Mouse (Mus musculus): ENCODE results near the gene Frmpd1. TPM values are rescaled to one million over a fixed set of nuclear protein-coding genes. Genes with fewer than 3 reads are reported as not detected.

Gene Frmpd1
- polyA plus RNA-seq, 1 experiment, result 6.8 TPM

DNA sequence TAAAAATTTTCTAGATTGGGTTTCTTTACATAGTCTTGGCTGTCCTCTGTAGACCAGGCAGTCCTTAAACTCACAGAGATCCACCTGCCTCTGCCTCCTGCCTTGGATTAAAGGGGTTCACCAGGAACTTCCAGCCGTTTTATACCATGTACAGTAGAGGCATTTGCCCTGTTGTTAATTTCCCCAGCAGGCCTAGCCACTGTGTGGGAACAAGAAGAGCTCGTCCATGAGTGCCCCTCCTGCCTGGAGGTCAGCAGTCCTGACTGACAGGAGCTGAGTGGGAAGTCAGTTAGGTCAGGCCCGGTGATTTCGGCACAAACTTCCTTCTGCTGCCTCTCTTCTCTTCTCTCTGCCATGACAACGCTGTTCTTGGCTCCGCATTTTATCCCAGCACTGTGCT is 123.9 kb downstream of the Frmpd1 start:
- no peak for DNase-seq (ENCODE audit: extremely low spot score in 1 of 2, low spot score in 1 of 2)

DNA sequence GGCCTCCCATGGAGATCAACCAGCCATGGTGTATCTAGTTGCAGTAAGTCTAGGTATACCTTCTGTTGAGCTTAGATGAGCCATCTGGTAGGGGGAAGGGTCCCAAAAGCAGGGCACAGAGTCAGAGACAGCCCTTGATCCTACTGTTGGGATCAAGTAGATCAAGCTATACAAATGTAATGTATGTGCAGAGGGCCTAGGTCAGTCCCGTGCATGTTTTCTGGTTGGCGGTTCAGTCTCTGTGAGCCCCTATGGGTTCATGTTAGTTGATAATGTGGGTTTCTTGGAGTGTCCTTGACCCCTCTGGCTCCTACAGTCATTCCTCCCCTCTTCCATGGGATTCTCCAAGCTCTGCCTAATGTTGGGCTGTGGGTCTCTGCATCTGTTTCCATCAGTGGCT is 126.4 kb downstream of the Frmpd1 start:
- no peak for DNase-seq (ENCODE audit: extremely low spot score in 1 of 2, low spot score in 1 of 2)

DNA sequence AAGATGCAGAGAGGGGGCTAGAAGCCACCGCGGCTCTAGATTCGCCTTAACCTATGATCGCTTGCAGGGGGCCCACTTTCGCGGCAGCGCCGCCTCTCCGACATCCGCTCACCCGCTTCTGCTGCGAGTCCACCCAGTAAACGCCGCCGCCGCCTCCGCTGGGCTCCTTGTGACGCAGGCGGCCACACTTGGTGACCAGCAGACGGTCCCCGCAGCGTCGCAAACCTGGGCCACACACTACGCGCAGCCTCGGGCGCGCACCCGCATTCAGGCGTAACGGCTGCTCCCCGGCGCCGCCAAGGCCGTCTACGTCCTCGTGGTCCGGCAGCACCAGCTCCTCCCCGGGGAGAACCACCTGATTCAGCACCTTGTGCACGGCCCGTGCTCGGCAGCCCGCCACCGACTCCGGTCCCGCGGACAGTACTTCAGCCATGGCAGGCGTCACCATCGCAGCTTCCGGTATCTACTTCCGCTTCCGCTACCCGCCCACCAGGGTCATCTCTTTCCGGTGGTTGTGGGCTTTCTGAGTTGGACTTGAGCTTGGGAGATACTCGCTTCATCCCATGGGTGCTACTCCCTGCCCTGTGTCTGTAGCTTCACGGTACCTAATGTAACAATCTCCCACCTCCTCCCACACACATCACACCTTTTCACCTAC is 135.6 kb downstream of the Frmpd1 start:
- peak; percentile 76 to 91 for DNase-seq (ENCODE audit: extremely low spot score in 1 of 2, low spot score in 1 of 2)

DNA sequence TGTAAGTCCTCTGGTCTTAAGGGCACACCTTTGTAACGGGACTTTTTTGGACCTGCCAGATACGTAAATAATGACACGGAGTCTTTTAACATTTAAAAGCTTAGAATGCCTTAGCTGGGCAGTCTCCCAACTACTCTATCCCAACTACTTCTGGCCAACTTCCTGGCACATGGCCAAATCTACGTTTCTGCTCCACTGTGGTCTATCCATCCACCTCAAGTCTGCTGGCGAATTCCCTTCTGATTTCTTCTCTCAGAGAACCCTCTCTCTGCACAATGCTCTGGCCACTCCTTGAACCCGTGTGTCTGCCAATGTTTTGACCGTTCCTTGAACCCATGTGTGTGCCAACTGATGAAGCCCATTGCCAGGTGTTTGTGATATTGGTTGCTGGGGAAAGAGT is 146.5 kb downstream of the Frmpd1 start:
- no peak for DNase-seq (ENCODE audit: extremely low spot score in 1 of 2, low spot score in 1 of 2)

DNA sequence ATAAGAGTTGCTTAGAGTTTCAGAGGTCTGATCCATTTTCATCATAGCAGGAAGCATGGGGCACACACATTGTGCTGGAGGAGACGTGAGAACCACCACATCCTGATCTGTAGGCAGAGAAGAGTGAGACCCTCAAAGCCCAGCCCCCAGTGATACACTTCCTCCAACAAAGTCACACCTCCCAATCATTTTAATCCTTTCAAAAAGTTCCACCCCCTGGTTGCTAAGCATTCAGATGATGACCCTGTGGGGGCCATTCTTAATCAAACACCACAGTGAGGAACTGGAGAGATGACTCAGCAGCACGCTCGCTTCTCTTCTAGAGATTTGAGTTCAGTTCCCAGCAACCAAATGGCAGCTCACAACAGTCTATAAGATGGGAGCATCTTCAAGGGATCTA is 147.8 kb downstream of the Frmpd1 start:
- no peak for DNase-seq (ENCODE audit: extremely low spot score in 1 of 2, low spot score in 1 of 2)

Other genes starting within 250 kb of the Frmpd1 start
- gene Grhpr, start 203.5 kb upstream of the Frmpd1 start, polyA plus RNA-seq (2012; rRNA removed), result 31.4 and 31.7 TPM in 2 replicates
- gene Zbtb5, start 172.5 kb upstream of the Frmpd1 start, polyA plus RNA-seq (2012; rRNA removed), result 9.4 and 10.6 TPM in 2 replicates
- gene Polr1e, start 166.3 kb upstream of the Frmpd1 start, polyA plus RNA-seq (2012; rRNA removed), result 12.6 and 13.6 TPM in 2 replicates
- 24.2 and 25.5 TPM in 2 replicates for gene Fbxo10, start 100.3 kb upstream of the Frmpd1 start, polyA plus RNA-seq (2012; rRNA removed)
- gene Tomm5, start 76.8 kb upstream of the Frmpd1 start, polyA plus RNA-seq (2012; rRNA removed), result 114 and 137 TPM in 2 replicates
- gene Trmt10b, start 112.3 kb downstream of the Frmpd1 start, polyA plus RNA-seq (2012; rRNA removed), result 13.4 and 13.8 TPM in 2 replicates
- gene Dcaf10, start 157.2 kb downstream of the Frmpd1 start, polyA plus RNA-seq (2012; rRNA removed), result 7.5 and 8.1 TPM in 2 replicates
- gene Exosc3, start 157.9 kb downstream of the Frmpd1 start, polyA plus RNA-seq (2012; rRNA removed), result 20.4 and 20.9 TPM in 2 replicates
- gene Slc25a51, start 223.9 kb downstream of the Frmpd1 start, polyA plus RNA-seq (2012; rRNA removed), result 89.2 and 91.7 TPM in 2 replicates